Mouse (Mus musculus) heart, embryonic 11.5 days (tissue): ENCODE data around the gene Nes. TPM values are rescaled to one million over a fixed set of nuclear protein-coding genes. Genes with fewer than 3 reads are reported as not detected.
A peak's percentile ranks its signal among the peaks of the same experiment; 100 is the strongest.

Experiments used
- ATAC-seq: fragments of 200-750 bp; cut with Nextera tagmentation; replicated peaks from 2 replicates; pipeline ENCODE4 v1.8.0; 2017; ENCODE audit warnings: moderate library complexity; ENCODE audit not compliant: insufficient number of reproducible peaks, low FRiP score, low TSS enrichment
- H3K27ac ChIP-seq: fragments of 300-500 bp; sonication (generic); 2 replicates; pipeline ENCODE4 v1.5.1; 2014; ENCODE audit warnings: mild to moderate bottlenecking, low read depth, low read length
- H3K27me3 ChIP-seq: fragments of 300-500 bp; sonication (generic); 2 replicates; pipeline ENCODE4 v1.6.1; 2014; ENCODE audit warnings: mild to moderate bottlenecking, low read length, mixed read lengths; ENCODE audit not compliant: control insufficient read depth, insufficient read depth
- H3K36me3 ChIP-seq: fragments of 300-500 bp; sonication (generic); 2 replicates; pipeline ENCODE4 v1.6.1; 2014; ENCODE audit warnings: mild to moderate bottlenecking, low read length, moderate library complexity, mixed read lengths; ENCODE audit not compliant: control insufficient read depth, insufficient read depth
- H3K4me1 ChIP-seq: fragments of 300-500 bp; sonication (generic); 2 replicates; pipeline ENCODE4 v1.6.1; 2014; ENCODE audit warnings: low read length; ENCODE audit not compliant: control insufficient read depth, insufficient read depth
- H3K4me2 ChIP-seq: fragments of 300-500 bp; sonication (generic); 2 replicates; pipeline ENCODE4 v1.6.1; 2014; ENCODE audit warnings: mild to moderate bottlenecking, moderate library complexity
- H3K4me3 ChIP-seq: fragments of 300-500 bp; sonication (generic); 2 replicates; pipeline ENCODE4 v1.5.1; 2014; ENCODE audit warnings: low read depth, low read length
- H3K9ac ChIP-seq: fragments of 300-500 bp; sonication (generic); 2 replicates; pipeline ENCODE4 v1.6.1; 2014; ENCODE audit warnings: mild to moderate bottlenecking, low read depth, low read length, moderate library complexity
- H3K9me3 ChIP-seq: fragments of 300-500 bp; sonication (generic); replicated peaks from 2 replicates; pipeline ENCODE4 v1.6.1; 2016; ENCODE audit warnings: low read length; ENCODE audit not compliant: control insufficient read depth
- WGBS: fragments of 180-500 bp; shearing (Covaris S2); extraction: QIAGEN DNeasy Blood & Tissue Kit; methylation state at CpG from one replicate; pipeline ENCODE4 v1.1.7; 2014; ENCODE audit not compliant: insufficient replicate concordance; 5-methylcytosine and 5-hydroxymethylcytosine counted together
- polyA plus RNA-seq: library from polyadenylated mRNA; unstranded; fragments of >200 nt; fragmentation: Nextera tagmentation; extraction: Ambion mirVana; gene quantifications from 2 replicates; pipeline ENCODE4 v1.2.1, GENCODE M21; 2014

Gene Nes
- polyA plus RNA-seq: 11.1 and 15.1 TPM in 2 replicates

GRCm38 (mm10) chr3:87970939-87971488 lies at the start of gene Nes:
Gene Nes (plus strand): TSS chr3:87971078.
- Histone ChIP-seq H3K9me3 (no peaks in the 10 kb centered on the region), H3K9ac (peak within 1 kb of the TSS; percentile 81), H3K27ac (peak within 1 kb of the TSS; percentile 51), H3K36me3 (peaks cover 6% of the 10 kb centered on the region; the same call in 1 of the 2 replicates), H3K4me2 (peak within 1 kb of the TSS; percentile 95), H3K27me3 (peaks cover 19% of the 10 kb centered on the region), H3K4me1 (peaks cover 39% of the 10 kb centered on the region), H3K4me3 (peak within 1 kb of the TSS; percentile 67)
- WGBS: under 1% methylated on average over 44 of the region's 44 CpGs
- peak; percentile 51 for ATAC-seq

- Histone ChIP-seq H3K4me2 (no peak overlapping the region), H3K4me1 (peaks cover 6% of the 10 kb centered on the region; the same call in 1 of the 2 replicates), H3K36me3 (peaks cover 39% of the 10 kb centered on the region), H3K27ac (no peak overlapping the region), H3K9me3 (no peaks in the 10 kb centered on the region), H3K27me3 (no peaks in the 10 kb centered on the region), H3K9ac (no peak overlapping the region), H3K4me3 (no peak overlapping the region)
- ATAC-seq: no peak
- 79% methylated on average over 7 of the region's 7 CpGs for WGBS
These were observed 45.9 kb upstream of the Nes start for GRCm38 (mm10) chr3:87924996-87925395.

GRCm38 (mm10) chr3:87927452-87927851 lies 43.4 kb upstream of the Nes start:
- no peak for ATAC-seq
- peaks cover 13% of the 10 kb centered on the region for H3K4me1 ChIP-seq
- no peaks in the 10 kb centered on the region for H3K9me3 ChIP-seq
- H3K9ac ChIP-seq: no peak overlapping the region
- H3K4me3 ChIP-seq: no peak overlapping the region
- no peak overlapping the region for H3K4me2 ChIP-seq
- 85% methylated on average over 5 of the region's 5 CpGs for WGBS
- peaks cover 37% of the 10 kb centered on the region for H3K36me3 ChIP-seq
- H3K27me3 ChIP-seq: no peaks in the 10 kb centered on the region
- H3K27ac ChIP-seq: no peak overlapping the region

DNA sequence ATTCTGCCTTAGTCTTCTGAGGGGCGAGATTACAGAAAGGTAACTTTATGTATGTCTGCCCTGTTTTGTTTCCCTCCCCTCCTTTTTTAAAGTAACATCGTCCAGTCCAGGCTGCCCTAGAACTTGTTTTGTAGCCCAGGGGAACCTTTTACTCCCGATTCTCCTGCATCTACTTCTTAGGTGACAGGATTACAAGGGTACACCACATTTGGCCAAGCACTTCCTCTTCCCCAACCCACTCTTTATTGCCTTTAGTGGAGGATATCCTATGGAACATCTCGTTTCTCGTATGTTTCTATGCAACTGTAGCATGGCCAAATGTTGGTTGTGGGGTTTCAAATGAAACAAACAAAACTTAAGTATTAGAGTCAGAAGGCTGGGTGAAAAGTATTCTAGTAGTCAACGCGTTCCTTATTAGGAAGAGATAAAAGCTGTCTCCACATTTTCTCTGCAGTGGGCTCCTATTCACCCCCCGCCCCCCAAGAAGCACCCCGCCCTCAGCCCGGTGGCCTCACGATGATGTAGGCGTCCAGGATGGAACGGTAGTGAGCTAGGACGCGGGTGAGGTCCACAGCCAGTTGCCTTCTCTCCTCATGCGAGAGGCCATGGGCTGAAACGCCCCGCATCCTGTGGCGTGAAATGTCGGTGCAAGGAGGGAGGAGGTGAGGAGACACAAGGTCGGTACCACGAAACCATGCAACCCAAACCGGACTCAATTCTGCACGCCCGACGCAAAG lies 41.4 kb upstream of the Nes start:
- Histone ChIP-seq H3K36me3 (peaks cover 30% of the 10 kb centered on the region), H3K4me1 (peaks cover 13% of the 10 kb centered on the region), H3K9me3 (no peaks in the 10 kb centered on the region), H3K4me3 (peak overlapping the region; percentile 70), H3K9ac (peak overlapping the region; percentile 97), H3K27me3 (no peaks in the 10 kb centered on the region), H3K27ac (peak overlapping the region; percentile 76), H3K4me2 (peak overlapping the region; percentile 87)
- whole genome bisulfite sequencing: 7% methylated on average over 26 of the region's 26 CpGs
- peak; percentile 23 for ATAC-seq

- H3K36me3 ChIP-seq: peaks cover 28% of the 10 kb centered on the region
- peak within 1 kb of the TSS; percentile 70 for H3K4me3 ChIP-seq
- WGBS: under 1% methylated on average over 61 of the region's 78 CpGs
- H3K27ac ChIP-seq: peak within 1 kb of the TSS; percentile 76
- peaks cover 13% of the 10 kb centered on the region for H3K4me1 ChIP-seq
- ATAC-seq: peak; percentile 96
- H3K9ac ChIP-seq: peak within 1 kb of the TSS; percentile 97
- no peaks in the 10 kb centered on the region for H3K9me3 ChIP-seq
- peak within 1 kb of the TSS; percentile 87 for H3K4me2 ChIP-seq
- H3K27me3 ChIP-seq: no peaks in the 10 kb centered on the region
These were observed 40.6 kb upstream of the Nes start, which contains the start of the genes Isg20l2 and Rrnad1 for GRCm38 (mm10) chr3:87930078-87930795. Gene Isg20l2 (plus strand): TSS chr3:87930314. Gene Rrnad1 (minus strand): TSS chr3:87930717.

- no peak overlapping the region for H3K9ac ChIP-seq
- peaks cover 18% of the 10 kb centered on the region for H3K36me3 ChIP-seq
- H3K27me3 ChIP-seq: no peaks in the 10 kb centered on the region
- no peak for ATAC-seq
- WGBS: 88% methylated on average over 5 of the region's 5 CpGs
- H3K4me3 ChIP-seq: no peak overlapping the region
- no peak overlapping the region for H3K27ac ChIP-seq
- no peaks in the 10 kb centered on the region for H3K9me3 ChIP-seq
- peaks cover 12% of the 10 kb centered on the region for H3K4me1 ChIP-seq
- H3K4me2 ChIP-seq: no peak overlapping the region
These were observed 36.9 kb upstream of the Nes start for GRCm38 (mm10) chr3:87934026-87934425.

DNA sequence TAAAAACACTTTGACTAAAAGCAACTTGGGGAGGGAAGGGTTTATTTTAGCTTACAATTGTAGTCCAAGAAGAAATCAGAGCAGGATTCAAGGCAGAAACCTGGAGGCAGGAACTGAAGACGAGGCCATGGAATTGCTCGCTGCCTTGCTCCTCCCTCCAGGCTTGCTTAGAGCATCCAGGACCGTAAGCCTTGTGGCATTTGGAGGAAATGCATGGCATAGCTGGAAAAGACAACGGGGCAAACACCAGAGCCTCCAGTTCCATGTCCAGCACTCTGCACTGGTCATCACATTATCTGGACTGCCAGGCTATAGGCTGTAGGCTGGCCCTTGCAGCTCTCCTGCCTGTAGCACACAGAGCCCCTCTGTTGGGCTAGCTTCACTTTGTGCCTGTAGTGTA lies 36.4 kb upstream of the Nes start:
- Histone ChIP-seq H3K9ac (no peak overlapping the region), H3K36me3 (peaks cover 22% of the 10 kb centered on the region)
- 68% methylated on average over 4 of the region's 4 CpGs for WGBS

DNA sequence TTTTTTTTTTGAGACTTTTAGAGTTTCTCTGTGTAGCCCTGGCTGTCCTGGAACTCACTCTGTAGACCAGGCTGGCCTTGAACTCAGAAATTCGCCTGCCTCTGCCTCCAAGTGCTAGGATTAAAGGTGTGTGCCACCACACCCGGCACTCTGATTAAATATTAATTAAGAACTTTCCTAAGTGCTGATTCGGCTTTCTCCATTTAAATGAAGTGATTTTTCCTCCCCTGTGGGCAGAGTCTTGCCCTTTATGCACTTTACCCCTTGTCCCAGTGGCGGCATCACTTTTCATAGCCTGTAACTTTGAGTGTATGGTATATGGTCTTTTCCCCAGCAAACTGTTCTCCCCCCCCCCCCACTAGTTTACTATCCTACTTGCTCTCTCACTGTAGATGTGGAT lies 35.7 kb upstream of the Nes start:
- peaks cover 7% of the 10 kb centered on the region for H3K4me1 ChIP-seq
- 81% methylated on average over 4 of the region's 4 CpGs for WGBS

More for the DNA sequence above, 36.4 kb upstream of the Nes start:
- no peak overlapping the region for H3K27ac ChIP-seq
- ATAC-seq: no peak
- H3K27me3 ChIP-seq: no peaks in the 10 kb centered on the region
- H3K4me1 ChIP-seq: peaks cover 7% of the 10 kb centered on the region
- H3K4me3 ChIP-seq: no peak overlapping the region
- H3K4me2 ChIP-seq: no peak overlapping the region
- no peaks in the 10 kb centered on the region for H3K9me3 ChIP-seq

More for the DNA sequence above, 35.7 kb upstream of the Nes start:
- no peak overlapping the region for H3K9ac ChIP-seq
- ATAC-seq: no peak
- H3K9me3 ChIP-seq: no peaks in the 10 kb centered on the region
- H3K27ac ChIP-seq: no peak overlapping the region
- H3K36me3 ChIP-seq: peaks cover 26% of the 10 kb centered on the region
- no peak overlapping the region for H3K4me3 ChIP-seq
- H3K27me3 ChIP-seq: no peaks in the 10 kb centered on the region
- no peak overlapping the region for H3K4me2 ChIP-seq
